Mouse (Mus musculus): ENCODE measurements around the gene Fscn3. TPM values are rescaled to one million over a fixed set of nuclear protein-coding genes. Genes with fewer than 3 reads are reported as not detected.

Fscn3 gene
- polyA plus RNA-seq, 1 experiment from 2014 or later = 0.08 TPM

Other genes starting within 250 kb of the Fscn3 start
- gene Zfp800, start 29.8 kb upstream of the Fscn3 start, polyA plus RNA-seq (2015; fragmentation: Nextera tagmentation; extraction: Ambion mirVana) = 19.3 and 21.4 TPM in 2 replicates
- 319 and 322 TPM in 2 replicates for gene Arf5, start 4.2 kb upstream of the Fscn3 start, polyA plus RNA-seq (2015; fragmentation: Nextera tagmentation; extraction: Ambion mirVana)
- 10.7 and 11.3 TPM in 2 replicates for gene Gcc1, start 601 bp downstream of the Fscn3 start, polyA plus RNA-seq (2015; fragmentation: Nextera tagmentation; extraction: Ambion mirVana)
- gene Pax4, start 21.6 kb downstream of the Fscn3 start, polyA plus RNA-seq (2015; fragmentation: Nextera tagmentation; extraction: Ambion mirVana) = not detected in 2 replicates
- 120 and 129 TPM in 2 replicates for gene Snd1, start 47.4 kb downstream of the Fscn3 start, polyA plus RNA-seq (2015; fragmentation: Nextera tagmentation; extraction: Ambion mirVana)

Data from kidney, embryonic 15.5 days (tissue).